Mouse (Mus musculus): ENCODE results near the gene Morn4.
"Not testable (repeated sequence)": the region's sequence is repeated elsewhere in the genome, so short reads cannot be mapped to it uniquely, and the experiment has no call there.

Gene Morn4

GRCm38 (mm10) chr19:42085690-42086089, 467 bp downstream of the Morn4 start:
- DNase-seq (ENCODE audit: low read depth, low spot score), result no peak

GRCm38 (mm10) chr19:42081613-42082012, 4.5 kb downstream of the Morn4 start:
- not testable (repeated sequence) for DNase-seq (ENCODE audit: low read depth, low spot score)

GRCm38 (mm10) chr19:42080469-42080868, 5.7 kb downstream of the Morn4 start:
- no peak for DNase-seq (ENCODE audit: low read depth, low spot score)

- peak; percentile 97 for DNase-seq (ENCODE audit: low read depth, low spot score)
Observed at GRCm38 (mm10) chr19:42079950-42080349, 6.2 kb downstream of the Morn4 start.

GRCm38 (mm10) chr19:42079006-42079405, 7.2 kb downstream of the Morn4 start:
- no peak for DNase-seq (ENCODE audit: low read depth, low spot score)

- DNase-seq (ENCODE audit: low read depth, low spot score), result no peak
Observed at GRCm38 (mm10) chr19:42078566-42078965, 7.6 kb downstream of the Morn4 start.

- DNase-seq (ENCODE audit: low read depth, low spot score), result no peak
Observed at GRCm38 (mm10) chr19:42075992-42076391, 10.2 kb downstream of the Morn4 start.

GRCm38 (mm10) chr19:42075051-42075450, 11.1 kb downstream of the Morn4 start:
- no peak for DNase-seq (ENCODE audit: low read depth, low spot score)

GRCm38 (mm10) chr19:42072802-42073201, 13.4 kb downstream of the Morn4 start:
- DNase-seq (ENCODE audit: low read depth, low spot score), result no peak

- DNase-seq (ENCODE audit: low read depth, low spot score), result no peak
Observed at GRCm38 (mm10) chr19:42071886-42072608, 14.1 kb downstream of the Morn4 start.

- DNase-seq (ENCODE audit: low read depth, low spot score), result peak; percentile 71
Observed at GRCm38 (mm10) chr19:42071221-42071620, 14.9 kb downstream of the Morn4 start.

- DNase-seq (ENCODE audit: low read depth, low spot score), result peak; percentile 63
Observed at GRCm38 (mm10) chr19:42069241-42069525, 17.0 kb downstream of the Morn4 start.

GRCm38 (mm10) chr19:42068441-42069240, 17.5 kb downstream of the Morn4 start:
- DNase-seq (ENCODE audit: low read depth, low spot score), result no peak

GRCm38 (mm10) chr19:42061443-42061842, 24.7 kb downstream of the Morn4 start:
- DNase-seq (ENCODE audit: low read depth, low spot score), result no peak

- DNase-seq (ENCODE audit: low read depth, low spot score), result no peak
Observed at GRCm38 (mm10) chr19:42058426-42058825, 27.7 kb downstream of the Morn4 start.

- DNase-seq (ENCODE audit: low read depth, low spot score), result no peak
Observed at GRCm38 (mm10) chr19:42056719-42057409, 29.3 kb downstream of the Morn4 start.

- peak; percentile 77 for DNase-seq (ENCODE audit: low read depth, low spot score)
Observed at GRCm38 (mm10) chr19:42055881-42056280, 30.3 kb downstream of the Morn4 start.

GRCm38 (mm10) chr19:42054255-42054654, 31.9 kb downstream of the Morn4 start:
- DNase-seq (ENCODE audit: low read depth, low spot score), result peak; percentile 38

- no peak for DNase-seq (ENCODE audit: low read depth, low spot score)
Observed at GRCm38 (mm10) chr19:42051948-42052347, 34.2 kb downstream of the Morn4 start, which contains the start of gene 4933411K16Rik. Gene 4933411K16Rik, plus strand, starts transcription at chr19:42052248.

- DNase-seq (ENCODE audit: low read depth, low spot score), result no peak
Observed at GRCm38 (mm10) chr19:42051351-42051750, 34.8 kb downstream of the Morn4 start.

GRCm38 (mm10) chr19:42050251-42050650, 35.9 kb downstream of the Morn4 start:
- no peak for DNase-seq (ENCODE audit: low read depth, low spot score)
